In the genomic region with DNA sequence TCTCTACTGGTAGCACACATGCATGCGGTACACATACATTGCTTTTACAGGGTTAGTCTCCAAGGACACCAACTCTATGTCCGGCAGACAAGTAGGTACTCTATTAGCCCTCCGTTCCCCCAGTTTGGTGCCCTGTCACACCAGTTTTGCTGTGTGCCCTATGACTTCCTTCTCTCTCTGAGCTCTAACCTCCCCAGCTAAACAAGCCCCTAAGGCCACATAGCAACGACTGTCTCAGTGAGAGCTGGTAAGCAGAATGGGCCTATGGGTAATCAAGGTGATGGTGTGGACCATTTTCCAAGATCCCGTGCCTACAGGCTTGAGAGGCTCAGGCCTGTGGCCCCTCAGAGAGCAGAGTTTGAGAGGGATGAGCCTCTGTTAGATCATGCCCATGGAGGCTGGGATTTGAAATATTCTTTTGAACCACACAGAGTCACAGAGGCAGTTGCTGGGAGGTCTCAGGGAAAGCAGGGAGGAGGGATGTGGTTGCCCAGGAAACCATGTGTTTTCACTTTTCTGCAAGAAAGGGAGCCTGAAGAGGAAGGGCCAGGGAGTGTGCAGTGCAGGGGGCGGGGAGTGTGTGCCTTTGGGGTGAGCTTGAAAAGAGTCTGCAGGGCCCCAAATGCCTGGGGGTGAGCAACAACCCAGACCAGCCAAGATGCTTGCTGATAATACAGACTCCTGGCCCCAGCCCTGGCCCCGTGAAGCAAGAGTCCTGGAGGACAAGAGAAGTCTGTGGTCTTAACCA, we compare ENCODE assay signal across 9 mouse cellular contexts. TPM values are rescaled to one million over a fixed set of nuclear protein-coding genes. Genes with fewer than 3 reads are reported as not detected.
DNase-seq lines count a peak whose midpoint lies in the region; ATAC-seq and TF ChIP-seq lines count a peak whose summit lies in the region.
"Had no signal": no experiment of that assay in that cellular context is flagged by ENCODE, and none has a peak within 500 bp of the region (broad histone marks: within the 10 kb centered on the region; RNA-seq: fewer than 3 reads in every experiment).

No protein-coding gene starts in this region.

- peaks cover 62% of the 10 kb centered on the region for H3K4me1 ChIP-seq in heart, embryonic 11.5 days (ENCODE audit: control insufficient read depth, insufficient read depth, low read length)
- peaks cover 13% of the 10 kb centered on the region for H3K4me1 ChIP-seq in forebrain, embryonic 14.5 days (ENCODE audit: control insufficient read depth, insufficient read depth, low read length)
- H3K4me1 ChIP-seq in liver, embryonic 14.5 days (replicated peaks; ENCODE audit: control insufficient read depth in 2 of 2, insufficient read depth in 2 of 2, low read length in 1 of 2) = peaks cover 32 to 50% of the 10 kb centered on the region in 2 experiments

- no peak for TF ChIP-seq EP300 in liver, embryonic 14.5 days (IDR thresholded peaks at IDR 0.05; ENCODE audit: low read depth)

- intact Hi-C loops in heart, postnatal 36 days (cut with DNase I) = no loop called here

- no peak overlapping the region for H3K4me2 ChIP-seq in heart, embryonic 11.5 days
- no peak overlapping the region for H3K4me2 ChIP-seq in forebrain, embryonic 14.5 days (ENCODE audit: low read length)
- H3K4me2 ChIP-seq in liver, embryonic 14.5 days (ENCODE audit: low read depth) = peak overlapping the region; percentile 16; the same call in 1 of the 2 replicates

- no peaks in the 10 kb centered on the region for H3K36me3 ChIP-seq in heart, embryonic 11.5 days (ENCODE audit: control insufficient read depth, insufficient read depth, low read length)
- H3K36me3 ChIP-seq in forebrain, embryonic 14.5 days (ENCODE audit: control insufficient read depth, insufficient read depth, low read length) = no peaks in the 10 kb centered on the region
- H3K36me3 ChIP-seq in liver, embryonic 14.5 days (replicated peaks; ENCODE audit: control insufficient read depth, insufficient read depth, low read depth) = no peaks in the 10 kb centered on the region

- DNase-seq in heart, postnatal 36 days = no peak
- peak; percentile 55 for DNase-seq in 416B (ENCODE audit: low read depth)
- peak; percentile 62 for DNase-seq in forebrain, embryonic 14.5 days (ENCODE audit: low spot score)
- no peak for DNase-seq in liver, embryonic 14.5 days (ENCODE audit: low read depth in 3 of 3, low spot score in 3 of 3)
- no peak for DNase-seq in spleen, adult 18-20 months
- DNase-seq in adrenal gland, postnatal 4 days (ENCODE audit: low spot score in 2 of 2) = no peak
- DNase-seq: layer of hippocampus, adult 9-11 months had no signal

- no peak for TF ChIP-seq CTCF in liver, embryonic 14.5 days (IDR thresholded peaks at IDR 0.05; ENCODE audit: low read depth)

- H3K9me3 ChIP-seq in heart, embryonic 11.5 days (replicated peaks; ENCODE audit: control insufficient read depth, low read length) = no peaks in the 10 kb centered on the region
- no peaks in the 10 kb centered on the region for H3K9me3 ChIP-seq in forebrain, embryonic 14.5 days (replicated peaks; ENCODE audit: control insufficient read depth, low read length)
- no peaks in the 10 kb centered on the region for H3K9me3 ChIP-seq in liver, embryonic 14.5 days (ENCODE audit: control insufficient read depth, low read length)

- 60% methylated on average over 7 of the region's 7 CpGs for WGBS in heart, embryonic 11.5 days (ENCODE audit: insufficient replicate concordance)
- WGBS in forebrain, embryonic 14.5 days = 47% methylated on average over 7 of the region's 7 CpGs
- 58% methylated on average over 7 of the region's 7 CpGs for whole genome bisulfite sequencing in liver, embryonic 14.5 days (ENCODE audit: insufficient replicate concordance)

- ATAC-seq in heart, embryonic 11.5 days (replicated peaks; ENCODE audit: insufficient number of reproducible peaks, low FRiP score, low TSS enrichment) = no peak
- peak; percentile 40; the same call in 1 of the 2 replicates for ATAC-seq in forebrain, embryonic 14.5 days
- ATAC-seq in liver, embryonic 14.5 days (ENCODE audit: insufficient read depth) = peak; percentile 22; the same call in 1 of the 2 replicates
- ATAC-seq in erythroblast, adult 5-6 weeks (replicated peaks; ENCODE audit: low FRiP score, poor library complexity, severe bottlenecking) = no peak

- no peak overlapping the region for H3K4me3 ChIP-seq in heart, embryonic 11.5 days (ENCODE audit: low read depth, low read length)
- no peak overlapping the region for H3K4me3 ChIP-seq in forebrain, embryonic 14.5 days (ENCODE audit: low read depth, low read length)
- no peak overlapping the region for H3K4me3 ChIP-seq in liver, embryonic 14.5 days (ENCODE audit: insufficient read depth in 1 of 2, low read depth in 2 of 2, low read length in 2 of 2)

- H3K27me3 ChIP-seq in heart, embryonic 11.5 days (ENCODE audit: control insufficient read depth, insufficient read depth, low read length) = no peaks in the 10 kb centered on the region
- H3K27me3 ChIP-seq in forebrain, embryonic 14.5 days (replicated peaks; ENCODE audit: control insufficient read depth, insufficient read depth, low read length) = no peaks in the 10 kb centered on the region
- no peaks in the 10 kb centered on the region for H3K27me3 ChIP-seq in liver, embryonic 14.5 days (ENCODE audit: control insufficient read depth, insufficient read depth, low read length)

- no peak overlapping the region for H3K9ac ChIP-seq in heart, embryonic 11.5 days (ENCODE audit: low read depth, low read length)
- H3K9ac ChIP-seq in forebrain, embryonic 14.5 days (ENCODE audit: low read length) = no peak overlapping the region
- H3K9ac ChIP-seq in liver, embryonic 14.5 days (replicated peaks) = peak overlapping the region; percentile 28

- H3K27ac ChIP-seq in heart, embryonic 11.5 days (ENCODE audit: low read depth, low read length) = peak overlapping the region; percentile 93
- no peak overlapping the region for H3K27ac ChIP-seq in forebrain, embryonic 14.5 days (ENCODE audit: low read depth, low read length)
- H3K27ac ChIP-seq in liver, embryonic 14.5 days = peak overlapping the region; percentile 71

RNA-seq across cellular contexts. Expression of gene Smad6, which starts 36.2 kb away (rescaled TPM):
- 30.5 and 31.6 TPM in 2 replicates for polyA plus RNA-seq in heart, embryonic 11.5 days (2014; fragmentation: Nextera tagmentation; extraction: Ambion mirVana)
- 10 to 100 TPM; 11.4 to 16.3 TPM for total RNA-seq in heart, postnatal 36 days (2021)
- 1.8 and 1.9 TPM in 2 replicates for polyA plus RNA-seq in forebrain, embryonic 14.5 days (2014; fragmentation: Nextera tagmentation; extraction: Ambion mirVana)
- 3.9 and 5.2 TPM in 2 replicates for polyA plus RNA-seq in liver, embryonic 14.5 days (2012; rRNA removed)
- 1.8 and 2.1 TPM in 2 replicates for polyA plus RNA-seq in liver, embryonic 14.5 days (2014; fragmentation: Nextera tagmentation; extraction: Ambion mirVana)
- total RNA-seq in adrenal gland, postnatal 4 days (2021) = 10 to 100 TPM; 28.8 to 32.9 TPM
- not detected in 2 replicates for total RNA-seq in erythroblast, adult 5-6 weeks (2015; ENCODE audit: low replicate concordance)
- total RNA-seq in erythroblast, adult 5-6 weeks (2017; ENCODE audit: low replicate concordance) = 0.60 TPM in 1 of 2 replicates, not detected in the other

RNA-seq across cellular contexts. Expression of gene Lctl, which starts 58.9 kb away (rescaled TPM):
- not detected in 2 replicates for polyA plus RNA-seq in heart, embryonic 11.5 days (2014; fragmentation: Nextera tagmentation; extraction: Ambion mirVana)
- not detected for total RNA-seq in heart, postnatal 36 days (2021)
- polyA plus RNA-seq in forebrain, embryonic 14.5 days (2014; fragmentation: Nextera tagmentation; extraction: Ambion mirVana) = not detected in 2 replicates
- 0.02 TPM in 1 of 2 replicates, not detected in the other for polyA plus RNA-seq in liver, embryonic 14.5 days (2012; rRNA removed)
- not detected in 2 replicates for polyA plus RNA-seq in liver, embryonic 14.5 days (2014; fragmentation: Nextera tagmentation; extraction: Ambion mirVana)
- 1 to 10 TPM in 1 of 2 experiments, under 1 TPM in 1; 0.87 to 1.1 TPM for total RNA-seq in adrenal gland, postnatal 4 days (2021)
- total RNA-seq in erythroblast, adult 5-6 weeks (2015; ENCODE audit: low replicate concordance) = not detected in 2 replicates
- total RNA-seq in erythroblast, adult 5-6 weeks (2017; ENCODE audit: low replicate concordance) = not detected in 2 replicates

Comparison
In these comparisons a context has a peak if more than half of its experiments do, and no peak if none do; other contexts are left out.
1. ATAC-seq: peak in forebrain, embryonic 14.5 days (single experiment) and liver, embryonic 14.5 days (single experiment); none in heart, embryonic 11.5 days (single experiment) and erythroblast, adult 5-6 weeks (single experiment).
2. DNase-seq: peak in 416B (single experiment) and forebrain, embryonic 14.5 days (single experiment); none in heart, postnatal 36 days (0 of 2), liver, embryonic 14.5 days (0 of 3), spleen, adult 18-20 months (0 of 2) and adrenal gland, postnatal 4 days (0 of 2).
3. RNA of gene Smad6, which starts 36.2 kb away (total RNA-seq): 28.8 to 32.9 TPM in adrenal gland, postnatal 4 days and 11.4 to 16.3 TPM in heart, postnatal 36 days; 0.60 TPM in erythroblast, adult 5-6 weeks; every median in the first group is over 4 times any median in the second.